15 mouse cellular contexts compared by ENCODE assay signal in the genomic region with DNA sequence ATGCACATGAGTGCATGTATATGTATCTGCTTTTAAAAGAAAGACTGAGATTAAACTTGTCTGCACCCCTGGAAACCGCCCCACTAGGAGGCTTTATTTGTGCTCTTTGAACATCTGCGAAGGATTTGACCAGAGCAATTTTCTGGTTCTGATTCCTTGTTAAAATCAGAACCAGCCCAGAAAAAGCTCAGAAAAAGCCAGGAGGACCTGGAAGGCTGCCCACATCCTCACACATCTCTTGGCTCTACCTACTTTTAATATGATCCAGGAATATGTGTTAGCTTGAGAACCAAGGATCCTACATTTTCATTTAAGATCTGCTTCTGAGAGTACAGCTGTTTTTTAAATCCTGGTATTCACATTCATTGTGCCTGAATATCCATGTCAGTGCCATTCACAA. TPM values are rescaled to one million over a fixed set of nuclear protein-coding genes. Genes with fewer than 3 reads are reported as not detected.
"Had no signal": no experiment of that assay in that cellular context is flagged by ENCODE, and none has a peak within 500 bp of the region (broad histone marks: within the 10 kb centered on the region; RNA-seq: fewer than 3 reads in every experiment).

No protein-coding gene starts in this region.

- ATAC-seq: intestine, postnatal 0 days; liver, postnatal 0 days; midbrain, embryonic 15.5 days had no signal

- H3K36me3 ChIP-seq: liver, embryonic 13.5 days; lung, embryonic 15.5 days; midbrain, embryonic 15.5 days; neural tube, embryonic 12.5 days had no signal

- DNase-seq: kidney, adult 8-10 months; kidney, postnatal 25 days; liver; liver, embryonic 13.5 days; liver, postnatal 0 days; lung, postnatal 14 days; retina, postnatal 1 day; thymus, postnatal 14 days had no signal

- H3K27me3 ChIP-seq: liver, embryonic 13.5 days; lung, embryonic 15.5 days; megakaryocyte, embryonic 14.5 days; midbrain, embryonic 15.5 days; neural tube, embryonic 12.5 days had no signal

- H3K27ac ChIP-seq: liver, embryonic 13.5 days; lung, embryonic 15.5 days; macrophage; midbrain, embryonic 15.5 days; neural tube, embryonic 12.5 days had no signal

- H3K4me1 ChIP-seq: liver, embryonic 13.5 days; lung, embryonic 15.5 days; megakaryocyte, embryonic 14.5 days; midbrain, embryonic 15.5 days; neural tube, embryonic 12.5 days had no signal

- H3K9ac ChIP-seq: liver, embryonic 13.5 days; liver, postnatal 0 days; lung, embryonic 15.5 days; midbrain, embryonic 15.5 days; neural tube, embryonic 12.5 days had no signal

- H3K9me3 ChIP-seq: liver, embryonic 13.5 days; lung, embryonic 15.5 days; midbrain, embryonic 15.5 days; neural tube, embryonic 12.5 days had no signal

- H3K4me3 ChIP-seq: liver, embryonic 13.5 days; lung, embryonic 15.5 days; megakaryocyte, embryonic 14.5 days; midbrain, embryonic 15.5 days; neural tube, embryonic 12.5 days had no signal

- H3K4me2 ChIP-seq: liver, embryonic 13.5 days; lung, embryonic 15.5 days; midbrain, embryonic 11.5 days; midbrain, embryonic 15.5 days; neural tube, embryonic 12.5 days had no signal

RNA-seq across cellular contexts. Expression of gene Card11, which starts 29.0 kb away (rescaled TPM):
- polyA plus RNA-seq: midbrain, embryonic 11.5 days had no signal
